Mouse (Mus musculus) A20 (cell line): ENCODE results near the gene Sqstm1.

Experiments
- DNase-seq: peaks from one replicate; pipeline ENCODE4 v3.0.0-alpha.2; 2011; ENCODE audit warnings: low read depth, low spot score

Sqstm1 gene

DNA sequence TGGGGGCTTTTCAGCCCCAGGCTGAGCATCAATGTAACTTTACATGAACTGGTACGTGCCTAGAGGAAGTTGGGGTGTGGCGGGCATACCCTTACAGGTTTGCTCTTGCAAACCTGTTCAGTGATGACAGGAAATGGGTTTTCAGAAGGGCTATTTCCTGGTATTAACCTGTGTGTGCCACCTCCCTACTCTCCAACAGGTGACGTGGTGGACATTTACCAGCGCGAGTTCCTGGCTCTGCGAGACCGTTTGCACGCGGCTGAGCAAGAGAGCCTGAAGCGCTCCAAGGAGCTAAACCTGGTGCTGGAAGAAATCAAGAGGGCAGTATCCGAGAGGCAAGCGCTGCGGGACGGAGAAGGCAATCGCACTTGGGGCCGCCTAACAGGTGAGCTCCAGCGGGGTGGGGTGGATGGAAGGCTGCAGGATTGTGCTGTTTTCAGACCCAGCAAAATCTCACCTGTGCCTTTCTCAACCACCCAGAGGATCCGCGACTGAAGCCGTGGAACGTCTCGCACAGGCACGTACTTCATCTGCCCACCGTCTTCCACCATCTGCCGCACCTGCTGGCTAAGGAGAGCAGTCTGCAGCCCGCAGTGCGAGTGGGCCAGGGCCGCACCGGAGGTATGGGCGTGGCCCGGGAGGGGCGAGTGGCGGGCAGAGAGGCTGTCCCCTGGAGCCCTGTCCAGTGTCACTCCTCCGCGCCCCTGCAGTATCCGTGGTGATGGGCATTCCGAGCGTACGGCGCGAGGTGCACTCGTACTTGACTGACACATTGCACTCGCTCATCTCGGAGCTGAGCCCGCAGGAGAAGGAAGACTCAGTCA lies 20.1 kb upstream of the Sqstm1 start:
- DNase-seq, result no peak

DNA sequence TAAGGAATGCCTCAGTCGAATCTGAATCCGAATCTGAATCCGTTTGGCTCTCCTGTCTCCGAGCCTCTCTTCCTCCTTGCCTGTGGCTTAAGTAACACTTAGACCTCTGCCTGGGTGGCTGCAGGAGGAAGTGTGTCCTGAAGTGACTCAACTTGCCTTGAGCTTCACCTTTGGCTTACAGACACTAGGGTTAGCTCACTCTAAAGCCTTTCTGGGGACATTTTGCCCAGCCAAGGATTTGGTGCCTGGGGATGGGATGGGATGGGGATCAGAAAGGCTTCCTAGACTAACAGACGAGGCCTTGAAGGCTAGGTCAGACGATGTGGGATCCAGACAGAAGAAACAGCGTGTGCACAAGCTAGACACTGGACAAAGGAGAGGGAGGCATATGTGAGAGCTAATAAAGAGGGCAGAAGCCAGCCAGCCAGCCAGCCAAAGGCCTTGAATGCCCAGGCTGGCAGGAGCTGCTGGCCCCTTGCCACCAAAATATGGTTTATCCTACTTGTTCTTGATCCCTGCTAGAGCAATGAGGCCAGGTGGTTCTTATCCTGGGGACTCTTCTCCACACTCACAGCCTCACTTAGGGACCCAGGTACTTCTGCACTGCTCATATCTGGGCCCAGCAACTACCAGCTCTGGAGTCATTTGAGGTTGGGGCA lies 18.8 kb upstream of the Sqstm1 start:
- no peak for DNase-seq

DNA sequence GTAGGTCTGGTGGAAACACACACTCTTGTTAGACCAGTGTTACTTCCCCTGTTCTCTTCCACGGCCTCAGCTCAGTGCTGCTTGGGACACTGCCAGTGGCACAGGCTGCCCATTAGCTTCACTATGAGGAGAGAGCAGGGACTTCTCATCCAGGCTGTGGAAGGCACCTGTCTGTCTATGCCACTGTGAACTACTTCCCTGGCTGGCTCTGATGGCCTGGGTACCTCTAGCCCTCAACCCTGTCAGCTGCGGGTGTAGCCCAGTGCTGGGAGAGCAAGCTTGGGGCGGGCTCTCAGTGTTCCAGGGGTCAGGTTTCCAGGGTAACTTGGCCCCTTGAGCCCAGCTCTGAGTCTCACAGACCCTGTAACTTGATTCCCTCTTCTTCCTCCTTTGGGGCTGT lies 18.1 kb upstream of the Sqstm1 start:
- DNase-seq, result no peak

DNA sequence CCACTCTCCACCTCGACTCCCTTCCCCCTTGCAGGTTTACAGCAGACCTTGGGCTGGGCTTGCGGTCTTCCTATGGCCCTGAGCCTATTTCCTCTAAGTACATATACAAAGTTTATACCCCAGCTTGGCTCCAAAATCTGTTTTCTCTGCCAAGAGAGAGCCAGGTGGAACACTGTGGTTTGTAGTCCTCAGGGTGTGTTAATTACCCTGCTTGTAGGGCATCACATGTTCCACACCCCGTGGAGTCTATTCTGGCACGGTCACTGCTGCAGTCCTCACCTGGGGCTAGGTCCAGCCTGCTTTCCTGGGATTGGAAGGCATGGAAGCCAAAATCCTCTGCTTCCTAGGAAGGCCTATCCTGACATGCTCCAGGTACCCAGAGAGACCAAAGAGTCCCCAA lies 17.1 kb upstream of the Sqstm1 start:
- DNase-seq, result no peak

DNA sequence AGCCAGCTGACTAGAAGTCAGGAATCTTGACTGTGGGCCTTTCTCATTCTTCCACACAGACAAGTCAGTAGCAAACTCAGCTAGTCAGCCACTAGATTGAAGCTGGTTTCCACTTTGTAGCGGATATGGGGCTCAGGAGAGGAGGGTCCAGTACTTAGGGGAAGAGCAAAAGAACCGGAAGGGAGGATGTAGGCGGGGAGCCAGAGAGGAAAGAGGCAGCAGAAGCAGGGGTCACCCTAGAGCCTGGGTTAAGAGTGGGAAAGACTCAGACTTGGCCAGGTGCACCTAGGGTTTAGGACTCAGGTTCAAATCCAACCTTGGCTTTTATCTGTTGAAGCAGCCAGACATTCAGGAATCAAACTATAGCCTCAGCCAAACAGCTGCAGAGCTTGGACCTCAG lies 16.6 kb upstream of the Sqstm1 start:
- DNase-seq, result no peak

DNA sequence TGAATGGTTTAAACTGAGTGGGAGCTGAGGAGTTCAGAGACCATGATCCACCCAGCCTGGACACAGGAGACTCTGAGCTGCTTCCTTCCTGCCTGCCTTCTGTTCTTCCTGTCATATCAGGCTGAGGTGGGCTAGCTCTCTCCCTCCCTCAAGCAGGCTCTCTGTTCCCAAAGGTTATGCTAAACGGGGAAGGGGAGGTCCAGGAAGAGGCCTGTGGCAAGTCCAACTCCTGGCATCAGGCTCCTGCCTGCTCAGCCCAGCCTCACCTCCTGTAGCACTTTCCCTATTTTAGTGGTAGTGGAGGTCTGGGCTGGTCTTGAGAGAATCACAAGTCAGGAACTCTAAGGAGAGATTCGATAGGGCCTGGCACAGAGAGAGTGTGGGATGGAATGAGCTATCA lies 15.8 kb upstream of the Sqstm1 start:
- no peak for DNase-seq

DNA sequence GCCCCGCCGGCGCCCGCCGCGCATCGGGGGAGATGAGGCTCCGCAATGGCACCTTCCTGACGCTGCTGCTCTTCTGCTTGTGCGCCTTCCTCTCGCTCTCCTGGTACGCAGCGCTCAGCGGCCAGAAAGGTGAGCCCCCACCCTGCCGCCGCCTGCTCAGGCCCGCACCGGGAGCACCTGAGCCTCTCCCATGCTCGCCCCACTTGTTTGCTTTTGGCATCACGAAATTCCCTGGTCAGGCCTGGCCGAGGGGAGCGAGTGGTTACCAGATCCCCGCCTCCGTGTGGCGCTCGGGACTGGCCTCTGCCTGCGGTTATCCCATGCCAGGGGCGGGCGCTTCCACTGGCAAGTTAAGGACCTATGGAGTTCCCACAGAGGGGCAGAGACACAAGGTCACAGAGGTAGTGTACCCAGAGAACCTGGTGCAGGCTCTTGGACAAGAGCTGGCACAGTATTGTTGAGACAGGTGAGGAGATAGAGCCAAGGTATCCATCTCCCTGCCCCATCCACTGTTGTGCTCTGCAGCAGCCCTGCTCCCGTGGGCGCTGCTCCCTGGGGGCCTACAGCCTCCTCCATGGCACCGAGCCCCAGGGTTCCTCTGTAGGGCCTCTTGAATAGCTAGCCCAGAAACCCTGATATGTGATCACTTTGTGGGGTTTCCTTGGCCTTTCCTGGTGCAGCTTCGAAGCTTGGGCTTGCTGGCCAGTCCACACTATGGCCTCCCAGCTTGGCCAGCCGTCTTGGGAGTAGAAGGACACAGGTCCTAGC lies 15.2 kb upstream of the Sqstm1 start:
- DNase-seq, result peak; percentile 53

DNA sequence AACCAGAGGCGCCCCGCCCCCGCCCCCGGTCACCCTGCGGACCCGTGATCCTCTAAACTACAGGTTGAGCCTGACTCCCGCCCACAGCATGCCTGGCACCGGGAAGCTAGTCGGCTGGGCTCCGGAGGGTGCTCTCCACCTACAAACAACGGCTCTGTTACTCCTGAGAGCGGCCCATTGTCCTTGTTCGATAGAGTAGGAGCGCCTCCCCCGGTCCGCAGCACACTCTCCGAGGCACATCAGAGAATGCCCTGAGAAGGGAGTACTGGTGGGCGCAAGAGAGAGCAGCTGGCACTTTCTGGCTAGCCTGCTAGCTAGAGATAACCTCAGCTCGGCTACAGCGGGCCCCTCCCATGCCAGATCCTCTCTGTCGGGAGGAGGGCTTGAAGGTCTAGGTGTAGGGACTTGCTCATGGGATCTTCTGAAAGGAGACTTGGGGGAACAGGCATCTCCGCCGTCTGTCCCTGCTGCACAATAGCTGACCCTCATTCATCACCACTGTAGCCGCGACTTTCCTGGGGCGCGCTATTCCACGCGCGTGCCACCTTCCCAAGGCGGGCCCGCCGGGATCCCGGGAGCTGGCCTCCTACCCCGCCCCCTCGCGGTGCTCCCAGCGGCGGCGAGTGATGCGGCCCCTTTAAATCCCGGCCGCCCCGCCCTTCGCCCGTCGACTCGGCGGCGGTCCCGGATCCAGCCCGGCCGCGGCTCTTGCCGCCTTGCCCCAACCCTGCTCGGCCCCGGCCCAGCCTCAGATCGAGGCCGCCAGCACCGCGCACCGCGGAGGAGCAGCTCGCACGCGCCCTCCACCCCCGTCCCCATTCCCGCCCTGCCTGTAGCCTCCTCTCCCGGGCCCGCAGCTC lies 14.3 kb upstream of the Sqstm1 start:
- DNase-seq, result peak; percentile 83

DNA sequence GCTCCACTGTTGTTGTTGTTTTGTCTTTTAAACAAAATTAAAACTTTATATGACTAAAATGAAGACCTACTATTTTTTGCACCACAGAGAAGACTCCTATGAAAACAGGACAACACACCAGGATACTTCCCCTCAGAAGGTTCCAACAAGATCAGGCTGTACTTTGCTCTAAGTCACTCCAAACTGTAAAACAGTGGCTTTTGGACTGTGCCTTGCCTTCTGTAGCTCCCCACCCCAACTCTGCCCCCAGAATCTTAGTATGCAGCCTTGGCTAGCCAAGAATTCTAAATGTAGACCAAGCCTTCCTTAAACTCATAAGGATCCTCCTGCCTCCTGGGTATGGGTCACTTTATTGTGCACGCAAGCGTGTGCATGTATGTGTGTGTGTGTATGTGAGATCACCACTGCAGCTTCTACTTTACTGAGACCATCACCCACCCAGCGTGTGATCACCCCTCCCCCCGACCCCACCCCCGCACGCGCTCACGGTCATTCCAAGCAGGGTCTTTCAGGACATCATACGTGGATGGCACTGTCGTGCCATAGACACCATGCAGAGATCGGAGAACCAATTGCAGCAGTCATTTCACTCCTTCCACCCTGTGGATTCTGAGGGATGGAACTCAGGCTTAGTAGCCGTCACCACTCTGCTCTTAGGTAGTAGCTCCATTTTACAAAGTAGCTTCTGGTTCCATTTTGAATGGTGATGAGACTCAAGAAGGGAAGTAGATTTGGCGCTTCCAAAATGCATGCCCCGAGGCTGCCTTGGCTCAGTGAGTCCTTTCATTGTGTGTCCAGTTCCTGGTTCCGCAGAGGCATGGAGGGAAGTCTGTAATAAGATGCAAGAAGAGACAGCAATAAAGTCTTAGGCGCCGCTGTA lies 13.4 kb upstream of the Sqstm1 start:
- DNase-seq, result no peak

DNA sequence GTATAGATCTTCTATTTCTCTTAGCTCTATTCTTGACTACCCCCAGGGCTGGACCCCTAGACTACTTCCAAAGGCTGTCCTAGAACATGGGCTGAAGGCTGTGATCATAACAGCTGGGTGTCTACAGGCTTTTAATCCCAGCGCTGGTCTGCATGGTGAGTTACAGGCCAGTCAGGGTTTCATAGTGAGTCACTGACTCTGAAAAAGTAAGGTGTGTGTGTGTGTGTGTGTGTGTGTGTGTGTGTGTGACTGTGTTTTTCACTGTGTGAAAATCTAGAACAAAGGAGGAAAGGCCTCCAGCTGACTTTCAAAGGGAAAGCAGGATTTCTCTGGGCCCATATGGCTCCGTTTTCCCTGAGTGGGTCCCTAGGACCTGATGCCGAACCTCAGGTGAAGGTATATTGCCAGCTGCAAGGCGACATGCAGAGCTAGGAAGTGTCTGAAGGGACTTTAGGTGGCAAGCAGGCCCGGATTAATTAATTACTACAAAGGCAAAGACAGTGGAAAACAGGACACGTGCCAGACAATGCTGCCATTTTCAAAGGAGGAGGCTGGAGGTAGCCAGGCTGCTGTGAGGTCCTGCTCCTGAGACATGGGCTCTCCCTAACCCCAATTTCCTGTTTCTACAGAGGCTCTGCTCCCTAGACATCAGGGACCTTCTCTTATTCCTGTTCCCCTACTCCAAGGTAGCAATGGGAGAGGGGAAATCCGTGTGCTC lies 12.1 kb upstream of the Sqstm1 start:
- DNase-seq, result peak; percentile 43

DNA sequence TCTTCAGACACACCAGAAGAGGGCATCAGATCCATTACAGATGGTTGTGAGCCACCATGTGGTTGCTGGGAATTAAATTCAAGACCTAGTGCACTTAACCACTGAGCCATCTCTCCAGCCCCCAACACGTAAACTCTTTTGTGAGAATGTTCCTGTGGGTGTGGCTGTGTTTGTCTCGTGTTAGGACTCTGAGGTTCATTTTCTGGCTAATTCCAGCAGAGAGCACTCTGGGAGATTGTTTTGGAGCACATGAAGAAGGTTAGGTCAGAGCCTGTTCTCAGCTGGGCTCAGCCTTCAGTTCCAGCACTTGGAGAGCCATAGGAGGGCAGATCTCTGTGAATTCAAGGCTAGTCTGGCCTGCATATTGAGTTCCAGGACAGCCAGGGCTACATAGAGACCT lies 9.2 kb upstream of the Sqstm1 start:
- no peak for DNase-seq

DNA sequence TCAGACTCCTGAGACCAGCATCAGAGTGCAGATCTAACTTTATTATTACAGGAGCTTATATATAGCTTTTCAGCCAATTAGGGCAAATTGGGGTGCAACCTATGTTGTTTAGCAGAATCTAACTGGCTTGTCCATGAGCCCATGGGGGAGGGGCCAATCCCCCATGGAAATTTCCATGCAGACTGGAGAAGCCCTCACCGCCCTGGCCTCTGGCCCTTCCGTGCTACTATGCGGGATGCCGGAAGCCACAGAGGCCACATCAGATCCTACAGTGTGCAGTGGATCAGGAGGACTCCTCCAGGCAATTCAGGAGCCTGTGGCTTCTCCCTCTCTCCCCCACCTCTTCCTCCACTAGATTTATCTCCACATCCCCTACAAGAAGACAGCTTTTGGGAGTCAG lies 7.2 kb upstream of the Sqstm1 start:
- no peak for DNase-seq

DNA sequence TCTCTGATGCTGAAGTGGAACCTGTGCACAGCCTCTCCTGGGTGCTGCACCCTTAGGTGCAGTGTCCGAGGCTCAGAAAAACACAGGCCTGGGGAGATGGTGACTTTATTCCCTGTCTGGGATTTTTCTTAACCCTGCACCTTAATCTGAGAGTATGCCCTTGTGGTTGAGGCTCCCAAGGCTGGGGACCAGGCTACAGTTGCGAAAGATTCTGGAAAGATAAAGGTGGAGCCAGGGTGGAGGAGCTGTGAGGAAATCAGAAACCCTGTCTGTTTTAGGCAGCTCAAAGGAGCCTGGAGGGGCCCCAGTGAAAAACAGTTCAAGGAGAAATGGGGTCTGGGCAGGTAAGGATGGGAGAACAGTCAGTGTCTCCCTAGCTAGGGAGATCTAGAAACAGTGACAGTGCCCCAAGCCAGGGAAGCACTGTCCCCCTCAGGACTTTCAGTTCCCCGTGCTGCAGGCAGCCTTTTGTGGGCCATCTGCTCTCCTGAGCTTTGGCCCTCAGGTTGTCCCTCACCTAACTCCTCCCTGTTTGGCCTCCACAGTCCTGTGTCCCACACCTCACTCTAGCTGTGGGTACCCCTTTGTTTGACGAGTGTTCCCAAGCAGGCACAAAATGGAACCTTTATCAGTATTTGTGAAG lies 6.2 kb upstream of the Sqstm1 start:
- peak; percentile 39 for DNase-seq

DNA sequence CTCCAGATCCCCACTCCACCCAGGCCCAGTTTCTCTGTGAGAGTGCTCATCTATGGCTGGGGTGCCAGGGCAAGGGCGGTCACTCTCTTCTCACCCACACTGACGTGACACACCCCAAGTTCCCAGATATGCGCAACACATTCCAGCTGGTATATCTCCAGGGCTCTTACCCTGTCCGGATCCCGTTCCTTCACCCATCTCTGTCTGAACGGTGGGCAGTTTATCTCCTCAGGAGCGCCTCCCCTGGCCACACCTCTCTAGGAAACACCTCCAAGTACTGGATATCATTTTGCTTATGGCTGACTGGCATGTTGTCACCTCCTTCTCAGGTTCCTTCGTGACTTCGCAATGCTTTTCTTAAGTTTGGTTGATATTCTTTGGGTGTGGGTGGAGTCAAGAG lies 5.0 kb upstream of the Sqstm1 start:
- DNase-seq, result no peak

DNA sequence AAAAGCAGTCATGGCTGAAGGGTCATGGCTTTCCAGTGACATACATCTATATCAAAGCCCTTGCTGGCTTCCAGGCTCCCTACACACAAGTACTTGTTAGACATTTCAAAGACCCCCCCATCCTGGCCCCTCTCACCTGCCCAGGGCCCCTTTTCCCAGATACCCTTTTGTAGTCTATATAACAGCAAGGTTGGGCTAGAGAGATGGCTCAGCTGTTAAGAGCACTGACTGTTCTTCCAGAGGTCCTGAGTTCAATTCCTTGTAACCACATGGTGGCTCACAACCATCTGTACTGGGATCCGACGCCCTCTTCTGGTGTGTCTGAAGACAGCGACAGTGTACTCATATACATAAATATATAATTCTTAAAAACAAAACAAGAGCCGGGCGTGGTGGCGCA lies 4.0 kb upstream of the Sqstm1 start:
- no peak for DNase-seq

DNA sequence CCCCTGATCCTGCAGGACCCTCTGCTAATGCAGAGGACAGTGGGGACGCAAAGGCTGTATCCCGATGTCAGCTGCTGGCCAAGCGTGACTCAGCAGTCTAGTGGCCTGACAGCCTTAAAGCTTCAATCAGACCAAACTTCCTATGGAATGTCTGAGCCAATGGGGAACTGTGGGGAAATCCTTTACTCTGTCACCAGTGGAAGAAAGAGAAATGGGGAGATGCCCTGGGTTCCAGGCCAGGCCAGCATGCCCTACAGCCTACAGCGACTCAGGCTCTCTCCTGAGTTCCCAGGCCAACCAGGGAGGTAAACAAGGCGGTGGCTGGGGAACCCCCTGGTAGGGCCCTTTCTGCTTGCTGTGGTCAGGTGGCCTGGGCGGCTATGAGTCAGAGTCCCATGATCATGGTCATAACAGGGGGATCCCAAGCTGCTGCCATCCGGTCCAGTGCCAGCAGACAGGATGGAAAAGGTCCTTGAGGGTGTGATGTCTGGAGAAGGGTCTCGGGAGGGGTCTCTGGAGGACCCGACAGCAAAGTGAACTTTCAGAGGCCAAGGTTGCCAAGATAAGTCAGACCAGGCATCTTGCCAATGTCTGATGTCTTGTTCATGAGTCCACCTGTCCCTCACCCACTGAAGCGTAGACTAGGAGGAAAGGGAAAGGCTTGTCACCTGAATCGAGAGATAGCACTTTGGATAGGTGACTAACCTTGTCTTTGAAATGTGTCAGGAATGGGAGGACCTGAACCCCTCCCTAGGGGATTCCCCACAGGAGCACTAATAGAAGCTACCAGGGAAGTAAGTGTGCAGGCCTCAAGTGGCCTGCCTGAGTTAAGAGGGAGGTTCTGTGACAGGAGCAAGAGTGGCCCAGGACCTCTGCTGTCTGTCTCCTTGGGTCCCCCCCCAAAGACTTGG lies 2.5 kb upstream of the Sqstm1 start:
- DNase-seq, result peak; percentile 59

DNA sequence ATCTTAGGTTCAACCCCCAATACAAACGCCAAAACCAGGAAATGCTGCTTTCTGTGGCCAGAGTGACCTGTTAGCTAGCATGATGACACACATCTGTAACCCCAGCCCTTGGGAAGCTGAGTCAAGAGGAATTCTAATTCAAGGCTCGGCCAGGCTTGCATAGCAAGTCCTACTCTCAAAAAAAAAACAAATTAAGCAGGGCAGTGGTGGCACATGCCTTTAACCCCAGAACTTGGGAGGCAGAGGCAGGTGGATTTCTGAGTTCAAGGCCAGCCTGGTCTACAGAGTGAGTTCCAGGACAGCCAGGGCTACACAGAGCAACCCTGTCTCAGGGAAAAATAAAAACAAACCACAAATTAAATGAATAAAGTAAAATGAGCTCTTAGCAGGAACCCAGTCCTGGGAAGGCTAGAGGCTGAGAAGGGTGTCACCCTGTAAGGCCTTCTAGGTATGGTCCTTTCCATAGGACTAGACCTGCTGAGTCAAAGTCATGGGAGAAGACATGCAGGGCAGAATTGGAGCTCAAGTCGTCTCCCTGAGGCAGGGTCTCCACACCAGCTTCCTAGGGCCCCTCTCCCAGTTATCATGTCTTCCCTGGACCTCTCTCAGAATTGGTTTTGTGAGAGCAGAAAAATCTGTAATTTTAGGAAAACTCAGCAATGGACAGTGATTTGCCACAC lies 1.6 kb upstream of the Sqstm1 start:
- DNase-seq, result peak; percentile 50
